Mouse (Mus musculus): ENCODE data around the gene Sult6b1.

DNA sequence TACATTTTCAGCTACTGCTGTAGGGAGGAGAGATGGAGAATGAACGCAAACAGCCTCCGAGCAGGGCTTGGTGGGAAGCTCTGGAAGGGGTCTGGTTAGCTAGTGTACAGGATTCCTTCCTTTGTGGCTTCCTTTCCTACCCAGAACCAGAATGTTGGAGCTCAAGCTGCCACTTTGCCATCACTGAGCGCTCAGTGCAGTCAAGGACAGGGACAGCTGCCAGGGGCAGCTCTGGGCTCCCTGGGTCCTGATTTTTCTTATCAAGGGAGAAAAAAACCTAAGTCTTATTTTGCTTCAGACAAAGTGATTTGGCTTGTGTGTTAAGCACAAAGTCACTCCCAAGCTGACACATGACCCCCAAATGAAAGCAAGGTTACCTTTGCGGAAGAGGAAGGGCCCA is 18.2 kb downstream of the Sult6b1 start:
- TF ChIP-seq MAFK (IDR thresholded peaks at IDR 0.05; ENCODE audit: insufficient read depth, low read depth, low read length) (no peak), HCFC1 (IDR thresholded peaks at IDR 0.05; ENCODE audit: borderline replicate concordance, insufficient read depth, low read length) (no peak)
